Mouse (Mus musculus) lung, embryonic 14.5 days (tissue): ENCODE measurements at regions not wholly inside any gene's neighbourhood (a gene's known extent, or its start where the extent isn't known, plus 50 kb on each side); places are given as distances from the start of the nearest gene placed in this dataset.

Source experiments
- ATAC-seq: fragments of 200-750 bp; cut with Nextera tagmentation; 2 replicates; pipeline ENCODE4 v1.8.0; 2017; ENCODE audit warnings: mild to moderate bottlenecking, moderate TSS enrichment, moderate library complexity; ENCODE audit not compliant: insufficient read depth
- DNase-seq: peaks from one replicate; pipeline ENCODE4 v3.0.0-alpha.2; 2015
- H3K27ac ChIP-seq: fragments of 300-500 bp; sonication (generic); 2 replicates; pipeline ENCODE4 v1.5.1; 2014; ENCODE audit warnings: low read depth, mild to moderate bottlenecking, moderate library complexity
- H3K27me3 ChIP-seq: fragments of 300-500 bp; sonication (generic); 2 replicates; pipeline ENCODE4 v1.6.1; 2014; ENCODE audit warnings: low read length, control low read depth; ENCODE audit not compliant: insufficient read depth
- H3K36me3 ChIP-seq: fragments of 300-500 bp; sonication (generic); 2 replicates; pipeline ENCODE4 v1.6.1; 2014; ENCODE audit warnings: control low read depth; ENCODE audit not compliant: insufficient read depth
- H3K4me1 ChIP-seq: fragments of 300-500 bp; sonication (generic); 2 replicates; pipeline ENCODE4 v1.6.1; 2014; ENCODE audit warnings: antibody characterized with exemption, control low read depth; ENCODE audit not compliant: insufficient read depth
- H3K4me2 ChIP-seq: fragments of 300-500 bp; sonication (generic); 2 replicates; pipeline ENCODE4 v1.6.1; 2014; ENCODE audit warnings: mild to moderate bottlenecking
- H3K4me3 ChIP-seq: fragments of 300-500 bp; sonication (generic); 2 replicates; pipeline ENCODE4 v1.5.1; 2014; ENCODE audit warnings: low read depth, low read length
- H3K9ac ChIP-seq: fragments of 300-500 bp; sonication (generic); 2 replicates; pipeline ENCODE4 v1.6.1; 2014
- H3K9me3 ChIP-seq: fragments of 300-500 bp; sonication (generic); 2 replicates; pipeline ENCODE4 v1.6.1; 2016; ENCODE audit warnings: low read depth, low read length, control low read depth
- CTCF ChIP-seq: IDR thresholded peaks from 2 replicates; pipeline ENCODE4 v1.5.1; 2016; ENCODE audit warnings: antibody characterized with exemption, low read depth
- WGBS: fragments of 180-500 bp; shearing (Covaris S2); extraction: QIAGEN DNeasy Blood & Tissue Kit; methylation state at CpG from one replicate; pipeline ENCODE4 v1.1.7; 2014; 5-methylcytosine and 5-hydroxymethylcytosine counted together

DNA sequence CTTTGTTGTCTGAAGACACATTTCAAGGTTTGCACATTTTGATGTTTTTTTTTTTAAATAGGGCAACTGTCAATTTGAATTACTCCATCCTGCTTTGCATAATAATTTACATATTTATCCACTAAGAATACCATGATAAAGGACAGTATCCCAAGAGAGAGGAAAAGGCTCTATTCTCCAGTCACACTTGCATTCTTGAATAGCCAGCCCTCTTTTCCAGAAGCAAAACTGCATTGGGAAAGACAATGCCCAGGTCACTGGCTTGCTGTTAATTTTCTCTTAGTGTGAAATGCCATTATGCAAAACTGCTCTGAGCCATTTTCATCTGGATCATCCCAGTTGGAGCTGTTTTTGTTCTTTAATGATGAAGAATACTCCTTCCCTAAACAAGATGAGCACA lies 234.7 kb downstream of the Rnd3 start:
- Histone ChIP-seq H3K4me3 (no peak overlapping the region), H3K27me3 (no peaks in the 10 kb centered on the region), H3K4me1 (no peaks in the 10 kb centered on the region), H3K9ac (no peak overlapping the region), H3K9me3 (no peaks in the 10 kb centered on the region), H3K36me3 (no peaks in the 10 kb centered on the region), H3K27ac (no peak overlapping the region), H3K4me2 (no peak overlapping the region)
- TF ChIP-seq CTCF: no peak
- DNase-seq (no peak), ATAC-seq (no peak)

DNA sequence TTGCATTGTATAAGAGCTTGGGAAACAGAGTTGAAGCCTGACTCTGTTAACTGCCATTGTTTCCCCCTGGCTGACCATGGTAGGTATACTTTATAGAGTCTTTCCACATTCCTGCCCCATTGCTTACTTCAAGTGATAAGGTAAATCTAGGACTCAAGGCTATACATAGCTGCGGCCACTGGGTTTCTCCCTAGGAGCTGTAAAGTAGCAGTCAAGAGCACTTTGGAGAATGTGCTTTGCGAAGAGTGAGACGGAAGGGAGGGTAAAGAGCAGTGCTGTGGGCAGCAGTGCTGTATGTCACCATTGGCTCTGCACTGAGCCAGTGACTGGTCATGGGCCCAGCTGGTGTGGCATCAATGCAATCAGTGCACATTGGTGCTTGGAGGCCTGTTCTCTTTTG lies 240.1 kb downstream of the Rnd3 start:
- no peaks in the 10 kb centered on the region for H3K27me3 ChIP-seq
- 62% methylated on average over 3 of the region's 3 CpGs for WGBS
- peak; percentile 45 for DNase-seq

DNA sequence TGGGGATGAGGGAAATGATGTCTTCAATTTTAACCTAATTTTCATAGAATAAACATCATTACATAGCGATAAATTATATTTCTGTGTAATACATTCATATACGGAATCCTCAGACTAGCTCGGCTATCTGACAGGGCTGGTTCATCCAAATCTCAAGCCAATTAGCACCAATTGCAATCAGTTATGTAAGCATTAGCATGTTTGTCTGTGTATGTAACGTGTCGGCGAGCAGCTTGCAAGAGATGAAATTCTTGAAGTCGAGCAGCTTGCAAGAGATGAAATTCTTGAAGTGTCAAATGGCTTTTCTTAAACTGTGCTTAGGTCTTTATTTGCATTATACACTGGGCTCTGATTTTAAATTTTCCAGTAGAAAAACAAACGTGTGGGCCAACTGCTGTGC lies 246.2 kb downstream of the Rnd3 start:
- H3K27me3 ChIP-seq: no peaks in the 10 kb centered on the region
- DNase-seq (peak; percentile 17), ATAC-seq (no peak)
- H3K4me1 ChIP-seq: no peaks in the 10 kb centered on the region
- no peak overlapping the region for H3K4me3 ChIP-seq
- TF ChIP-seq CTCF: no peak
- H3K9ac ChIP-seq: no peak overlapping the region
- no peak overlapping the region for H3K4me2 ChIP-seq
- H3K9me3 ChIP-seq: no peaks in the 10 kb centered on the region
- 48% methylated on average over 8 of the region's 8 CpGs for WGBS
- H3K27ac ChIP-seq: no peak overlapping the region
- no peaks in the 10 kb centered on the region for H3K36me3 ChIP-seq

More for the DNA sequence above, 240.1 kb downstream of the Rnd3 start:
- Histone ChIP-seq H3K4me1 (no peaks in the 10 kb centered on the region; the same call in 1 of the 2 replicates), H3K4me2 (no peak overlapping the region), H3K9ac (no peak overlapping the region), H3K9me3 (no peaks in the 10 kb centered on the region), H3K4me3 (no peak overlapping the region), H3K27ac (no peak overlapping the region), H3K36me3 (no peaks in the 10 kb centered on the region)
- peak; percentile 18; the same call in 1 of the 2 replicates for TF ChIP-seq CTCF
- peak; percentile 73; the same call in 1 of the 2 replicates for ATAC-seq

DNA sequence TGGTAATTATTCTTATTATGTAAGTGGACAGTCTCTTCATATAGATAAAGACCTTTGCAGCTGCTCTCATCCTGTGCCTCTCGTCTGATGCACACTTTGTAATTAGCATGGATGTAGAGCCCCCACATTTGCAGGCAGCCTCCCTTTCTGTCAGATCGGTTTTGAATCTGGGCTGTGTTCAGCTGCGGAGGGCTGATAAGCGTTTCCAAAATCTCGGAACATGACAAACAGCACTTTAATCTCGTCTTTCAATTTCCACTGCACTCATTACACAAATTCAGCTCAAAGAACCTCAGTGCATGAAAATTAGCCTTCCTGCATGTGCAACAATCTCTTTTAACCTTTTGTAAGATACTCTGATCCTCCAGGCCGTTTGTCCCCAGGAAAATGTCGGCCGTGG lies 246.7 kb downstream of the Rnd3 start:
- Histone ChIP-seq H3K27ac (no peak overlapping the region), H3K4me2 (no peak overlapping the region), H3K4me1 (no peaks in the 10 kb centered on the region), H3K36me3 (no peaks in the 10 kb centered on the region), H3K9ac (no peak overlapping the region), H3K9me3 (no peaks in the 10 kb centered on the region), H3K27me3 (no peaks in the 10 kb centered on the region), H3K4me3 (no peak overlapping the region)
- ATAC-seq (no peak), DNase-seq (no peak)
- 50% methylated on average over 9 of the region's 9 CpGs for WGBS
- TF ChIP-seq CTCF: no peak

DNA sequence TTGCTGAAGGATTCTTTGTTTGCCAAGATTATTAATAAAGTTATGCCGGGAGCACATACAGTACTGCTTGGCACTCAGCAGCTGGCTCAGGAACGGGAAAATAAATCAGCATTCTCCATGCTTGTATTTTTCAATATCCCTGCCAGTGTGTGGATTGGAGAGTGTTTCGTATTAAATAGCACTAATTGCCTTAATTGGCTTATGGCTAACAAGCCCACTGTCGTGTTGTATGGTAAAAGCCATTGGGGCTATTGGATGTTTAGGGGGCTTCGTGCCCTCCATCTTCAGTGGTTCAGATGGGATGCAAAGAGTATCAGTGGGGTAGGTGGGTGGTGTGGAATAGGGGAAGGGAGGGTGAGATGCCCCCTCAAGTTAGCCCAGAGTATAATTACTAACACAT lies 259.9 kb downstream of the Rnd3 start:
- no peak for TF ChIP-seq CTCF
- Histone ChIP-seq H3K4me2 (no peak overlapping the region), H3K36me3 (no peaks in the 10 kb centered on the region), H3K27me3 (no peaks in the 10 kb centered on the region), H3K4me1 (no peaks in the 10 kb centered on the region), H3K9me3 (no peaks in the 10 kb centered on the region), H3K4me3 (no peak overlapping the region), H3K9ac (no peak overlapping the region), H3K27ac (no peak overlapping the region)
- WGBS: 57% methylated on average over 5 of the region's 5 CpGs
- DNase-seq: no peak
- ATAC-seq: no peak

DNA sequence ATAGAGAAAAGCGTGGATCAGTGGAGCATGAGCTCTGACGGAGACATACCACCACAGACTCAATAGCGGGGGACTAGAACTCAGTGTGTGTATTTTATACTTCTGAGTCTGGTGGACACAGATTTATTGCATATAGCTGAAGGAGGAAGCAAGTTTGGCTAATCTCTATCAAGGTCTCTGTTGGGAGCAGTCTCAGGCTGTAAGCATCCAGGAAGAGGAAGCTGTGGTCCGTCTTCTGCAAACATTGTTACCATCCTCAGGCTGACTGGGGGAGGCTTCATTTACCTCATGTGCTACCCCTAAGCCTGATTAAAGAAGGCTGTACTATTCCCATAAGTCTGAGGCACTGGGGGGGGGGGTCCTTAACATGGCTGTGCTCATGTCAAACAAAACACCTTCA lies 261.0 kb downstream of the Rnd3 start:
- Histone ChIP-seq H3K27me3 (no peaks in the 10 kb centered on the region), H3K9ac (no peak overlapping the region), H3K36me3 (no peaks in the 10 kb centered on the region), H3K4me1 (no peaks in the 10 kb centered on the region), H3K27ac (no peak overlapping the region), H3K4me3 (no peak overlapping the region), H3K4me2 (no peak overlapping the region), H3K9me3 (no peaks in the 10 kb centered on the region)
- WGBS: 73% methylated on average over 4 of the region's 4 CpGs
- DNase-seq (no peak), ATAC-seq (no peak)
- TF ChIP-seq CTCF: no peak

DNA sequence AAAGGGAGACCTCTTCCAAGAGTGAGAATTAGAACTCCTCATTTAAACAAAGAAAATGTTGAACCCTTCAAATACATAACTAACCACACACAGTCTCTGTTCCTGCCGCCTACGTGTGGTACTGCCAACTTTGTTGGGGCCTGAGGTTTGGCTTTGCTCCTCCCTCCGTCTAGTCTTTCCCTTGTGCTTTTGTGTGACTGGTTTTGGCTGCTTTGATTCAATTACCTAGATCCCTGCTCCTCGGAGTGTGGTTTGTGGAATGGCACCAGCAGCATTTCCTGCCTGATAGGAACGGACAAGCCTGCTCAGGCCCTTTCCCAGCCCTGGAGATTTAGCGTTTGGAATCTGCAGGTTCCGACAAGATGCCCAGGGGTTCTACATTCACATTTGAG lies 263.0 kb downstream of the Rnd3 start:
- no peak for TF ChIP-seq CTCF
- no peak overlapping the region for H3K27ac ChIP-seq
- no peaks in the 10 kb centered on the region for H3K4me1 ChIP-seq
- no peak overlapping the region for H3K4me2 ChIP-seq
- DNase-seq (peak; percentile 22), ATAC-seq (peak; percentile 70; the same call in 1 of the 2 replicates)
- no peak overlapping the region for H3K9ac ChIP-seq
- no peaks in the 10 kb centered on the region for H3K36me3 ChIP-seq
- H3K27me3 ChIP-seq: no peaks in the 10 kb centered on the region
- H3K4me3 ChIP-seq: no peak overlapping the region
- WGBS: 39% methylated on average over 7 of the region's 7 CpGs
- no peaks in the 10 kb centered on the region for H3K9me3 ChIP-seq
